Mouse (Mus musculus): ENCODE results near the gene Cxcr2.

DNA sequence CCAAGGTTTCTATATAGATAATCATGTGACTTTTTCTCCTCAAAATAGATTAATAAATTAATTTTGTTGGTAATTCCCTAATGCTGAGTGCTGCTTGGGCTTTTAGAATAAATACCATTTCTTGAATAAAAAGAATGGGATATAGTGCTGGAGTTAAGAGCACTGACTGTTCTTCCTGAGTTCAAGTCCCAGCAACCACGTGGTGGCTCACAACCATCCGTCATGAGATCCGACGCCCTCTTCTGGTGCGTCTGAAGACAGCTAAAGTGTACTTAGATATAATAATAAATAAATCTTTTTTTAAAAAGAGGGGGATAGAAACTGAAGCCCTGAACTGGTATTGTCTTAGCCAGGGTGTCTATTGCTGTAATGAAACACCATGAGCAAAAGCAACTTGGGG is 49.7 kb downstream of the Cxcr2 start:
- no peak for TF ChIP-seq POLR2A (IDR thresholded peaks at IDR 0.05; ENCODE audit: control insufficient read depth, low read depth, low read length)
- TF ChIP-seq CTCF (IDR thresholded peaks at IDR 0.05; ENCODE audit: control insufficient read depth, insufficient read depth, insufficient replicate concordance, low read depth, low read length), result no peak

Measured in testis, adult 2 months (tissue).